Mouse (Mus musculus) right cerebral cortex, adult 18-20 months (tissue): Measurements from ENCODE around the gene Taf10.
A peak's percentile ranks its signal among the peaks of the same experiment; 100 is the strongest.

Source experiments
- DNase-seq: peaks from one replicate; pipeline ENCODE4 v3.0.0; 2022; ENCODE audit warnings: mixed read lengths

Taf10 gene

DNA sequence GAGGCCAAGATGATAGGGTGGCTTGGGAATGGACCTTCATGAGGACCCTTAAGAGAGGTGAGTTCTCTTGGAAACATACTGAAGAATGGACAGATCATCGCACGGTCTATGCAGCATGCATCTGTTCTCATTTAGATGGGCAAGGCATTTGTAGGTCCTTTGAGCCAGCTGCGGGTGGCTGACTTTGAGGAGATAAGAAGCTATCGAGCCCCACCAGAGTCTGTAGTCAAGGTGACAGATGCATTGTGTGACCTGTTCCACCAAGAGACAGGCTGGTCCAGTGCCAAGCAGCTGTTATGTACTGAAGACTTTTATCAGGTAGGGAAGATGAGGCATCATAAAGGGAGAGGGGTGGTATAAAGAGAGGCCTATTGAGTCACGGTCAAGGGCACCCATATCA, 35.4 kb downstream of the Taf10 start:
- DNase-seq = no peak

DNA sequence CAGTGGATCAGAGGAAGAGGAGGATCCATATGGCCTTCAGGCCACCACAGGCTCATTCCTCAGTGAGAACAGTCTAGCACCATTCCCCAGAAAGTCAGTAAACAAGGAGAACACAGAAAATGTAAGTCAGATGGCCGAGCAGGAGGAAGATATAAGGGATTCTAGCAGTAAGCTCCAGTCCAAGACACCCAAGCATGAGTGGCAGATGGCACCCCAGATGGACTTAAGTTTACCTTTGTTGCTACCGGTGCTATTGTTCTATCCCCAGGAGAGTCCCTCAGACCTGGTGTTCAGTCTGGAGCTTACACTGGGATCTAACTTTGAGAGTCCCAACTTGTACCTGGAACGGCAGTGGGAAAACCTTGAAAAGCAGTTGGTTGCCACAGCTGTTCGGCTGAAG, 40.3 kb downstream of the Taf10 start:
- DNase-seq = no peak

DNA sequence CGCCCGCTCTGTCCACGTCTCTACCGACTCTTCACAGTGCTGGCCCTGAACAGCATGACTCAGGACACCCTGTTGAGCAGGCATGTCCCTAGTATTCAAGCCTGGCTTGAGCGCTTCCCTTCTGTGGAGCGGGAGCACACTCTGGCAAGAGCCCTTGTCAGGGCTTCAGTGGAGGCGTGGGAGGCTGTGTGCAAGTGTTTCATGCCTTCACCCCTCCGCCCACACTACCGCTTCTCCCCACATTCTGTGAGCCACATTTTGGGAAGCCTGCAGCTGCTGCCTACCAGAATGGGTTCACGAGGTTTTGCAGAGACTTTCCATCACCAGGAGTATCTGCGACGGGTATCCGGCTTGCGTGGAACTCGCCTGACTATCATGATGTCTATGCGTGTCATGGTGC, 41.0 kb downstream of the Taf10 start:
- peak; percentile 78 for DNase-seq

DNA sequence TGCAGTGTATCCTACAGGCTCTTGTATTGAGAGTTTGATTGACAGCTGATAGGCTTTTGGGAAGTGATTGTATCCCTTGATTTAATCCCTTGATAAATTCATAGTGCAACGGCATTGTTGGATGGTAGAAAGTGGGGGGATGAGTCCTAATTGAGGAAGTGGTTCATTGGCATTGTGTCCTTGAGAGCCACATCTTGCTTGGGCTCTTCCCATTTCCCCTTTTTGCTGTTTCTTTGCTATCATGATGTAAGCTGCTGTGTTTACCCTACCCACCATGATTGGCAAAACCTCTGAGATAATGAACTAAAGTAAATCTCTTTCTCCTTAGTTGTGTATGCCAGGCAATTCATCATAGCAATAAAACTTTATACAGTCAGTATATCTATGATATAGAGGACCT, 53.3 kb downstream of the Taf10 start:
- no peak for DNase-seq
